Comparison of ENCODE assay signal across 25 mouse cellular contexts in the genomic region with DNA sequence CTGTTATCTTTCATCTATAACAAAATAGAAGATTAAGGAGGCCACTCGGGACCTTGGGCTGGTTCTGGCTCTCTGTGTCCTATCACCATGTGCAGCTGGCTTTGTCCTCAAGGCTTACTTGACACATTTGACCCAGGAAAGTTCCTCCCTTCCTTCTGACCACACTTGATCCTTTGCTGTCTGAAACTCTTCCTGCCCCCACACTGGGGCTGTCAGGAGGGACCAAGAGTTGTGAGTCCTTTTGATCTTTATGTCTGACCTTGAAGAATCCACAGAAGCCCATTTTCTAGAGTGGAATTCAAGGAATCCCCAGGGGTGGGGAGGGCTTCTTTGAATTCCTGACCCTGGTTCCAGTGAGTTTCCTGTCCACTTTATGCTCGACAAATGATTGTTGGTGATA. TPM values are rescaled to one million over a fixed set of nuclear protein-coding genes. Genes with fewer than 3 reads are reported as not detected.
DNase-seq lines count a peak whose midpoint lies in the region; ATAC-seq and TF ChIP-seq lines count a peak whose summit lies in the region.
"Had no signal": no experiment of that assay in that cellular context is flagged by ENCODE, and none has a peak within 500 bp of the region (broad histone marks: within the 10 kb centered on the region; RNA-seq: fewer than 3 reads in every experiment).

No protein-coding gene starts in this region.

- H3K36me3 ChIP-seq in lung, embryonic 16.5 days (ENCODE audit: control insufficient read depth, insufficient read depth, low read length) = no peaks in the 10 kb centered on the region
- no peaks in the 10 kb centered on the region for H3K36me3 ChIP-seq in heart, adult 2 months (ENCODE audit: control insufficient read depth, insufficient read depth, low read length)
- H3K36me3 ChIP-seq in intestine, embryonic 16.5 days (ENCODE audit: control insufficient read depth, insufficient read depth, low read length) = no peaks in the 10 kb centered on the region
- H3K36me3 ChIP-seq: heart, embryonic 10.5 days; hindbrain, embryonic 15.5 days; liver, embryonic 13.5 days; stomach, embryonic 15.5 days had no signal

- WGBS in lung, embryonic 16.5 days = 15% methylated on average over 2 of the region's 2 CpGs
- WGBS in heart, adult 2 months = 32% methylated on average over 2 of the region's 2 CpGs
- WGBS in intestine, embryonic 16.5 days = 54% methylated on average over 2 of the region's 2 CpGs

- peak; percentile 44 for DNase-seq in adrenal gland, adult 2 months
- DNase-seq in adrenal gland, postnatal 10 days = no peak
- no peak for DNase-seq in lung, postnatal 4 days
- DNase-seq in kidney, postnatal 25 days = peak; percentile 29 to 60
- peak; percentile 9 for DNase-seq in yolk sac, embryonic 10.5 days (ENCODE audit: low spot score)
- no peak for DNase-seq in heart, adult 2 months
- DNase-seq: cerebellum, adult 9-11 months; forebrain, postnatal 0 days; heart, postnatal 14 days; liver, embryonic 13.5 days; retina, postnatal 1 day; spleen, adult 18-20 months had no signal

- intact Hi-C loops in heart, adult 2 months (cut with DNase I) = no loop called here

- peaks cover 21% of the 10 kb centered on the region for H3K4me1 ChIP-seq in lung, embryonic 16.5 days (replicated peaks; ENCODE audit: control insufficient read depth, insufficient read depth, low read length)
- peaks cover 4% of the 10 kb centered on the region for H3K4me1 ChIP-seq in heart, adult 2 months (ENCODE audit: control insufficient read depth, insufficient read depth, low read length)
- H3K4me1 ChIP-seq in intestine, embryonic 16.5 days (ENCODE audit: control insufficient read depth, insufficient read depth, low read length) = no peaks in the 10 kb centered on the region
- H3K4me1 ChIP-seq: hindbrain, embryonic 15.5 days; stomach, embryonic 15.5 days had no signal

- no peak overlapping the region for H3K9ac ChIP-seq in lung, embryonic 16.5 days (ENCODE audit: low read length)
- H3K9ac ChIP-seq in heart, adult 2 months (ENCODE audit: low read depth, low read length) = no peak overlapping the region
- H3K9ac ChIP-seq in intestine, embryonic 16.5 days (ENCODE audit: low read depth, low read length) = no peak overlapping the region
- H3K9ac ChIP-seq: forebrain, postnatal 0 days; hindbrain, embryonic 15.5 days; liver, embryonic 13.5 days; stomach, embryonic 15.5 days had no signal

- H3K4me2 ChIP-seq in lung, embryonic 16.5 days (ENCODE audit: low read depth, low read length) = no peak overlapping the region
- no peak overlapping the region for H3K4me2 ChIP-seq in intestine, embryonic 16.5 days (ENCODE audit: low read depth, low read length)
- H3K4me2 ChIP-seq: hindbrain, embryonic 15.5 days; liver, embryonic 13.5 days; stomach, embryonic 15.5 days had no signal

- H3K79me2 ChIP-seq in heart, adult 2 months (replicated peaks; ENCODE audit: control insufficient read depth, insufficient read depth, low read length) = no peaks in the 10 kb centered on the region

- H3K27me3 ChIP-seq in lung, embryonic 16.5 days (ENCODE audit: control insufficient read depth, insufficient read depth, low read depth, low read length) = no peaks in the 10 kb centered on the region
- H3K27me3 ChIP-seq in heart, adult 2 months (ENCODE audit: control insufficient read depth, insufficient read depth, low read length) = no peaks in the 10 kb centered on the region
- no peaks in the 10 kb centered on the region for H3K27me3 ChIP-seq in intestine, embryonic 16.5 days (replicated peaks; ENCODE audit: control insufficient read depth, insufficient read depth, low read length)
- H3K27me3 ChIP-seq: CH12.LX; hindbrain, embryonic 15.5 days; liver, embryonic 13.5 days; Patski; stomach, embryonic 15.5 days had no signal

- H3K27ac ChIP-seq in lung, embryonic 16.5 days (ENCODE audit: low read length) = peak overlapping the region; percentile 71
- H3K27ac ChIP-seq in heart, adult 2 months = no peak overlapping the region
- H3K27ac ChIP-seq in intestine, embryonic 16.5 days (ENCODE audit: low read length) = no peak overlapping the region
- H3K27ac ChIP-seq: heart, embryonic 10.5 days; hindbrain, embryonic 15.5 days; left cerebral cortex, adult 2 months; liver, embryonic 13.5 days; stomach, embryonic 15.5 days had no signal

- no peak overlapping the region for H3K4me3 ChIP-seq in lung, embryonic 16.5 days (ENCODE audit: low read length)
- H3K4me3 ChIP-seq in heart, adult 2 months = no peak overlapping the region
- no peak overlapping the region for H3K4me3 ChIP-seq in intestine, embryonic 16.5 days (ENCODE audit: low read length)
- H3K4me3 ChIP-seq: heart, embryonic 10.5 days; hindbrain, embryonic 15.5 days; left cerebral cortex, adult 2 months; liver, embryonic 13.5 days; megakaryocyte, embryonic 14.5 days; stomach, embryonic 15.5 days had no signal

- H3K9me3 ChIP-seq in lung, embryonic 16.5 days (ENCODE audit: control insufficient read depth, low read length) = no peaks in the 10 kb centered on the region
- no peaks in the 10 kb centered on the region for H3K9me3 ChIP-seq in intestine, embryonic 16.5 days (ENCODE audit: control insufficient read depth, low read length)
- H3K9me3 ChIP-seq: heart, embryonic 10.5 days; hindbrain, embryonic 15.5 days; liver, embryonic 13.5 days; megakaryocyte, embryonic 14.5 days; stomach, embryonic 15.5 days had no signal

- no peak for TF ChIP-seq EP300 in heart, adult 2 months (IDR thresholded peaks at IDR 0.05; ENCODE audit: insufficient read depth, low read depth, low read length)

- no peak for TF ChIP-seq POLR2A in heart, adult 2 months (IDR thresholded peaks at IDR 0.05; ENCODE audit: insufficient read depth, low read depth, low read length)

- ATAC-seq in lung, embryonic 16.5 days (ENCODE audit: low read depth) = no peak
- no peak for ATAC-seq in intestine, embryonic 16.5 days
- ATAC-seq: forebrain, postnatal 0 days; Patski had no signal

- no peak for TF ChIP-seq CTCF in heart, adult 2 months (IDR thresholded peaks at IDR 0.05)

RNA-seq across cellular contexts. Expression of a gene that starts 21.3 kb away (rescaled TPM):
- total RNA-seq in adrenal gland, adult 2 months (2021) = 10 to 100 TPM in 1 of 2 experiments, 1 to 10 TPM in 1; 9.2 to 13.7 TPM
- polyA plus RNA-seq in adrenal gland, adult 2 months (2012; rRNA removed) = 11.5 and 29.3 TPM in 2 replicates
- 10 to 100 TPM in 1 of 2 experiments, 1 to 10 TPM in 1; 9.5 to 12.2 TPM for total RNA-seq in adrenal gland, postnatal 10 days (2021)
- 9.4 and 11.1 TPM in 2 replicates for polyA plus RNA-seq in lung, embryonic 16.5 days (2015; fragmentation: Nextera tagmentation; extraction: Ambion mirVana)
- total RNA-seq in heart, adult 2 months (2021) = 1 to 10 TPM; 2.0 to 2.3 TPM
- polyA plus RNA-seq in heart, adult 2 months (2012; rRNA removed) = 2.3 and 3.4 TPM in 2 replicates
- 20.2 and 20.8 TPM in 2 replicates for polyA plus RNA-seq in intestine, embryonic 16.5 days (2015; fragmentation: Nextera tagmentation; extraction: Ambion mirVana)
- total RNA-seq: CH12.LX had no signal

RNA-seq across cellular contexts. Expression of a gene that starts 39.6 kb away (rescaled TPM):
- total RNA-seq in adrenal gland, adult 2 months (2021) = not detected
- not detected in 2 replicates for polyA plus RNA-seq in adrenal gland, adult 2 months (2012; rRNA removed)
- total RNA-seq in adrenal gland, postnatal 10 days (2021) = not detected
- 0.10 TPM in 1 of 2 replicates, not detected in the other for polyA plus RNA-seq in lung, embryonic 16.5 days (2015; fragmentation: Nextera tagmentation; extraction: Ambion mirVana)
- total RNA-seq in heart, adult 2 months (2021) = not detected
- not detected in 2 replicates for polyA plus RNA-seq in heart, adult 2 months (2012; rRNA removed)
- 0.09 and 0.34 TPM in 2 replicates for polyA plus RNA-seq in intestine, embryonic 16.5 days (2015; fragmentation: Nextera tagmentation; extraction: Ambion mirVana)
- total RNA-seq: adrenal gland, adult 18-20 months; CH12.LX; forebrain, postnatal 0 days; gastrocnemius, adult 8-10 months; heart, postnatal 14 days; left cerebral cortex, adult 2 months had no signal
- polyA plus RNA-seq: heart, embryonic 10.5 days; hindbrain, embryonic 15.5 days; liver, embryonic 13.5 days; neural tube, embryonic 14.5 days; thymus, postnatal 0 days had no signal

Comparison
In these comparisons a context has a peak if more than half of its experiments do, and no peak if none do; other contexts are left out.
1. DNase-seq: peak in adrenal gland, adult 2 months (single experiment), kidney, postnatal 25 days (2 of 2) and yolk sac, embryonic 10.5 days (single experiment); none in adrenal gland, postnatal 10 days (single experiment), lung, postnatal 4 days (0 of 2) and heart, adult 2 months (0 of 2).